Mouse (Mus musculus): ENCODE results near the gene Gm20388. TPM values are rescaled to one million over a fixed set of nuclear protein-coding genes. Genes with fewer than 3 reads are reported as not detected.

Gm20388 gene
- polyA plus RNA-seq, 1 experiment from 2014 or later, result not detected

GRCm38 (mm10) chr8:121107668-121108656 is 1197.3 kb downstream of the Gm20388 start, which contains the start of gene Mthfsd:
Mthfsd (minus strand) TSS chr8:121108392.

GRCm38 (mm10) chr8:121115948-121116347 is 1205.3 kb downstream of the Gm20388 start, which contains the start of gene Foxc2:
Foxc2 (plus strand) TSS chr8:121116171.

GRCm38 (mm10) chr8:121127756-121128375 is 1217.2 kb downstream of the Gm20388 start, which contains the start of gene Foxl1:
Foxl1 (plus strand) TSS chr8:121127940.

GRCm38 (mm10) chr8:121544276-121544785 is 1633.7 kb downstream of the Gm20388 start, which contains the start of gene 1700018B08Rik:
1700018B08Rik (minus strand) TSS chr8:121544320.

GRCm38 (mm10) chr8:121578676-121579451 is 1668.2 kb downstream of the Gm20388 start, which contains the start of gene Fbxo31:
Fbxo31 (minus strand) TSS chr8:121578806.

GRCm38 (mm10) chr8:121590203-121591177 is 1679.8 kb downstream of the Gm20388 start, which contains the start of gene Map1lc3b:
Map1lc3b (plus strand) TSS chr8:121590361.

GRCm38 (mm10) chr8:121652774-121653323 is 1742.2 kb downstream of the Gm20388 start, which contains the start of gene Zcchc14:
Zcchc14 (minus strand) TSS chr8:121652901.

GRCm38 (mm10) chr8:121729323-121729722 is 1818.7 kb downstream of the Gm20388 start, which contains the start of gene Jph3:
Jph3 (plus strand) TSS chr8:121729623.

GRCm38 (mm10) chr8:121829048-121829776 is 1918.6 kb downstream of the Gm20388 start, which contains the start of gene Klhdc4:
Klhdc4 (minus strand) TSS chr8:121829569.

GRCm38 (mm10) chr8:121907587-121908248 is 1997.1 kb downstream of the Gm20388 start, which contains the start of gene Slc7a5:
Slc7a5 (minus strand) TSS chr8:121907694.

GRCm38 (mm10) chr8:121944831-121945230 is 2034.2 kb downstream of the Gm20388 start, which contains the start of gene Car5a:
Car5a (minus strand) TSS chr8:121944904.

GRCm38 (mm10) chr8:121949222-121949800 is 2038.7 kb downstream of the Gm20388 start, which contains the start of gene Banp:
Banp (plus strand) TSS chr8:121949750.

GRCm38 (mm10) chr8:122282035-122282358 is 2371.4 kb downstream of the Gm20388 start, which contains the start of gene Zfpm1:
Zfpm1 (plus strand) TSS chr8:122282141.

GRCm38 (mm10) chr8:122360696-122361416 is 2450.2 kb downstream of the Gm20388 start, which contains the start of gene Trhr2:
Trhr2 (minus strand) TSS chr8:122360746.

GRCm38 (mm10) chr8:122376365-122377231 is 2466.0 kb downstream of the Gm20388 start, which contains the start of gene Zc3h18:
Zc3h18 (plus strand) TSS chr8:122376609.

GRCm38 (mm10) chr8:122421376-122422070 is 2510.9 kb downstream of the Gm20388 start, which contains the start of gene Il17c:
Il17c (plus strand) TSS chr8:122422020.

